Mouse (Mus musculus): ENCODE measurements around the gene Mrc1. TPM values are rescaled to one million over a fixed set of nuclear protein-coding genes. Genes with fewer than 3 reads are reported as not detected.

Mrc1 gene
- total RNA-seq, 2 experiments from 2014 or later, result 3.3 to 5.1 TPM

DNA sequence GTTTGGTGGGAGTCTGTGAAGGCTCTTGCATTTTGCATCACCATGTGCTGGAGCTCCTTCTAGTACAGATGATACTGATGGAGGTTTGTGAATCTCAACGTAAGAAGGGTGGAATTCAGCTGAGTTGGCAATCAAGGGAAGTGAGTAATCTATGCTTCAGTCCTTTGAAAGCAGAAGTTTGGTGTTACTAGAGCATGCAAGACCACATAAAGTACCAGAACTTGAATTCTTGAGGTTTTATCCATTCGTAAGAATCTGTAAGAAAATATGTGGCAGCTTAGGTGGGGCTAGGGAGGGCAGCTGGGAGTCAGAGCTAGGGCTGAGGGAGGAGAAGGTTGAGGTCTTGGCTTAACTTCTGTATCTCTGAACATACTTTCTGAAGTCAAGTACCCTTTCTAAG is 15.5 kb downstream of the Mrc1 start:
- no peak for DNase-seq

GRCm38 (mm10) chr2:14249839-14250564 is 20.8 kb downstream of the Mrc1 start:
- DNase-seq, result no peak

- no peak for DNase-seq
Observed at GRCm38 (mm10) chr2:14251938-14252337, 22.7 kb downstream of the Mrc1 start.

DNA sequence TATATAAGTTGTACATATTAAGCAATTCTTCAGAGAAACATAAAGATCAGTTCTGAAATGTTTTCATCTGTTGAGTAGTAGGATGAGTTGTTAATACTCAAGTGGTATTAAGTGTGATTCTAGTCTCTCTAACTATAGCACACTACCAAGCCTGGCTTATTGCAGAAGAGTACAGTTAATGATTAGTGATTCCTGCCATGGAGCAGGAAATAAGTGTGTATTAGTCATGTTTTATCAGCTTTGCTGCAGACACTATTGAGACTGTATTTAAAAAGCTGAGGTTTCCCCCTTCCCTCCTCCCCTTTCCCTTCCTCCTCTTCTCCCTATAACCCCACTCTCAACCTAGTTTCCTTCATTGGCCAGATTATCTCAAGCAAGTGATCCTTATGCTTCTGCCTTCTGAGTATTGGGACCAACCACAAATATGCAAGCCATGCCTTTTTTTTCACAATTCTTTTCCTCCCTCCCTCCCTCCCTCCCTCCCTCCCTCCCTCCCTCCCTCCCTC is 29.2 kb downstream of the Mrc1 start:
- no peak for DNase-seq

- DNase-seq, result no peak
Observed at GRCm38 (mm10) chr2:14262090-14262489, 32.9 kb downstream of the Mrc1 start.

- no peak for DNase-seq
Observed at GRCm38 (mm10) chr2:14269160-14269559, 40.0 kb downstream of the Mrc1 start.

- no peak for DNase-seq
Observed at GRCm38 (mm10) chr2:14272088-14272487, 42.9 kb downstream of the Mrc1 start.

GRCm38 (mm10) chr2:14275796-14276195 is 46.6 kb downstream of the Mrc1 start:
- DNase-seq, result no peak

DNA sequence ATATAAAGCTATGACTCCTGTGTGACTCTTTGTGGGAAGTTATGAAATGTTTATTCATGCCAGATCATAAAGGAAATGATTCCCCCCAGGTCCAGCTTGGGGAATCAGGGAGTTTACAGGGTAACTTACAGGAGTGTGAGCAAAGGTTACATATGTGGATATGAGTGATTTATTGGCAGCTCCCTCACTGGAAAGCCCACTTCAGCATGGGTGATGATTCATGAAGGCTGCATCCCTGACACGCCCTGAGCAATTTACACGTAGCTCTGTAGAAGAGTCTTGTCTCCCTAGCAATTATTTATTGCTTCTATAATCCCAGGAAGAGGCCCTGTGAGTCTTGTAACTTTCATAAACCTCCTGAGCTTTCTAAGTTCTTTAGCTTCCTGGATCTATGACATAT is 50.1 kb downstream of the Mrc1 start:
- DNase-seq, result no peak

DNA sequence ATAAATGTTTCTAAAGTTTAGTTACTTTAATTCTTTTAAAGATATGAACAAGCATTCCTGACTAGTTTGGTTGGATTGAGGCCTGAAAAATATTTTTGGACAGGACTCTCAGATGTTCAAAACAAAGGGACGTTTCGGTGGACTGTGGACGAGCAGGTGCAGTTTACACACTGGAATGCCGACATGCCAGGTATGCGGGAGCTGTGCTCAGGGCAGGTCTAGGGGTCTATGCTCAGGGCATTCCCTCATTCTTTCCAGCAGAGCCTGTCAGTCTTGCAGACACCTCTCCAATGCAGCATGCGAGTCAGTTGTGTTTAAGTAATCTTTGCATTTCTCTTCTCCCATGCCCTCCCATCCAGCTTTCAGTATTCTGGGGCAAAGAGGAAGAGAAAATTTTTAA is 50.6 kb downstream of the Mrc1 start:
- no peak for DNase-seq

DNA sequence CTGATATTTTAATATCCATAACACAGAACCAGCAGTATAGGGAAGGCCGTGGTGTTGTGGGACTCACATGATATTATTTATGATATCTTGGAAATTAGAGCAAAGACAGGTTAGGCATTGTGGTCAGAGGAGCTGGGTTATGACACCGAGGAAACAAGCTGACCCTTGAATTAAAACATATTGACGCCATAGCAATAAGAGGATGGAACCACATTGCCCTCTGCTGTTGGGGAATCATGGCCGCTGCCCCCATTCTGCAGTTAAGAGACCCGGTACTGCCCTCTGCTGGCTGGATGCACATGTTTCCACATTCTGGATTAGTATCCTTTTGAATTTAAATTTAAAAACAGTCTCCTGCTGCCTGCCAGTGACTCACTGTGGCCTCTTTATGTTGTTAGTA is 66.1 kb downstream of the Mrc1 start:
- DNase-seq, result peak; percentile 84 to 90

DNA sequence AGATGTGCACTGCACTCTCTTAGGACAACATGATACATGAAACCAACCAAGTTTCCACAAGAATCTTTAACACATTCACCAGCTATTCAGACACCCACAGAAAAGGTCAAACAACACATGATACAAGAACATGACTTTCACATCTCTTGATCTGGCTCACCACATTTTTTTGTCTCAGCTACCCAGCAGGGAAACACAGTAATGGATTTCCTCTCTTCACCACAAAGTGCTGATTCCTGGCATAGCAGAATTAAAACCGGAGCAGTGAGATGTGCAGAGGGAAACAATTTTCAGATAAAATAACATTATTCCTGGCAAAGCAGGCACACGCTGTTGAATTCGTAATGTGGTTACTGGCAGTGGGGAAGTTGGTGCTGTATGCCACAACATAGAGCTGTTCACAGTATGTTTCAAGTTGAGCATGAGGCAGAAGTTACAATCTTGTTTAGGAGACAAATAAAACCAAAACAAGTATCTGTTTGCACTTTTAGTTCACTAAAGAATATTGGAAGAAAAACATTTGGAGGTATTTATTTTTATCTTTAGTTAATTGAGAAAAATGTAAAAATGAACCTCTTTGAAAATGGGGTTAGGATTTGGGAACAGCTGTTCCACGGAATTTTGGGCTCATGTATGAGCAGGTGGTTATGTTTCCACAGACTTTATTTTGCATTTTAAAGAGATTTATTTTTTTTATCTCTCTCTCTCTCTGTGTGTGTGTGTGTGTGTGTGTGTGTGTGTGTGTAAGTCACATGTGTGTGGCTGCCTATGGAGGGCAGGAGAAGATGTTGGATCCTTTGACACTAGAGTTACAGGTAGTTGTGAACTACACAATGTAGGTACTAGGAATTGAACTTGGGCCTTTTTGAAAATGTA is 83.6 kb downstream of the Mrc1 start:
- DNase-seq, result no peak

DNA sequence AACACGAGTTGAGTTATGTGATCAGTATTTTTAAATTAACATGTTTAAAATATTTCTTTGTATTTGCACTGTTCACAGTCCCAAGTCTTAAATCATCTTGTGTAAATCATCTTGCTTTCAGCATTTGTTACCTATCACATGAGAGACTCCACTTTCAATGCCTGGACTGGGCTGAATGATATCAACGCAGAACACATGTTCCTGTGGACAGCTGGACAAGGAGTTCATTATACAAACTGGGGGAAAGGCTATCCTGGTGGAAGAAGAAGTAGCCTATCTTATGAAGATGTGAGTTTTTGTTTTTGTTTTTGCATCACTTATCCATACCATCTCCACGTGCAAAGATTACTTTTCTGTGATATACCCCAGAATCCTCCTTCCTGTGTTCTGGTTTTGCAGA is 85.9 kb downstream of the Mrc1 start:
- DNase-seq, result no peak

GRCm38 (mm10) chr2:14341652-14342308 is 112.6 kb downstream of the Mrc1 start:
- DNase-seq, result peak; percentile 62 to 73

GRCm38 (mm10) chr2:14342309-14342839 is 113.2 kb downstream of the Mrc1 start:
- no peak for DNase-seq

Small RNA genes within 50 kb of the gene (microRNA-seq; reads per million reads assigned to microRNA genes)
- 0.30 to 0.85 reads per million in 2 experiments for gene Mir511

Other genes with a start within 250 kb of the Mrc1 start
- gene Hacd1, start 173.3 kb upstream of the Mrc1 start, total RNA-seq (2021), result 10 to 100 TPM; 17.7 to 17.8 TPM
- 100 to 1,000 TPM in 1 of 2 experiments, 10 to 100 TPM in 1; 99.8 to 102 TPM for gene Stam, start 155.3 kb upstream of the Mrc1 start, total RNA-seq (2021)
- gene Tmem236, start 54.9 kb upstream of the Mrc1 start, total RNA-seq (2021), result under 1 TPM in 1 of 2 experiments, not detected in 1; 0.12 TPM
- 10 to 100 TPM; 40.4 to 41.6 TPM for gene Slc39a12, start 158.9 kb downstream of the Mrc1 start, total RNA-seq (2021)

Data from layer of hippocampus, postnatal 36 days (tissue).